Mouse (Mus musculus) hindbrain, embryonic 10.5 days (tissue): ENCODE data around the gene Nos1. TPM values are rescaled to one million over a fixed set of nuclear protein-coding genes. Genes with fewer than 3 reads are reported as not detected.
A peak's percentile ranks its signal among the peaks of the same experiment; 100 is the strongest.

ENCODE experiments used
- DNase-seq: peaks from one replicate; pipeline ENCODE4 v3.0.0-alpha.2; 2017; ENCODE audit warnings: low spot score
- H3K27ac ChIP-seq: fragments of 300-500 bp; sonication (generic); 2 replicates; pipeline ENCODE4 v1.5.1; 2016; ENCODE audit warnings: mild to moderate bottlenecking, moderate library complexity
- H3K27me3 ChIP-seq: fragments of 300-500 bp; sonication (generic); 2 replicates; pipeline ENCODE4 v1.6.1; 2016; ENCODE audit warnings: mild to moderate bottlenecking; ENCODE audit not compliant: poor library complexity, insufficient read depth, severe bottlenecking
- H3K36me3 ChIP-seq: fragments of 300-500 bp; sonication (generic); 2 replicates; pipeline ENCODE4 v1.6.1; 2016; ENCODE audit warnings: mild to moderate bottlenecking, moderate library complexity
- H3K4me1 ChIP-seq: fragments of 300-500 bp; sonication (generic); replicated peaks from 2 replicates; pipeline ENCODE4 v1.6.1; 2016; ENCODE audit warnings: mild to moderate bottlenecking
- H3K4me3 ChIP-seq: fragments of 300-500 bp; sonication (generic); 2 replicates; pipeline ENCODE4 v1.5.1; 2016; ENCODE audit warnings: mild to moderate bottlenecking, moderate library complexity
- H3K9me3 ChIP-seq: fragments of 300-500 bp; sonication (generic); 2 replicates; pipeline ENCODE4 v1.6.1; 2016; ENCODE audit warnings: mild to moderate bottlenecking, moderate library complexity
- WGBS: fragments of 180-500 bp; shearing (Covaris S2); methylation state at CpG from one replicate; pipeline ENCODE4 v1.1.7; 2016; 5-methylcytosine and 5-hydroxymethylcytosine counted together
- polyA plus RNA-seq: library from polyadenylated mRNA; unstranded; fragments of >200 nt; fragmentation: Nextera tagmentation; extraction: Ambion mirVana; gene quantifications from 2 replicates; pipeline ENCODE4 v1.2.1, GENCODE M21; 2016

Gene Nos1
- polyA plus RNA-seq, 1 experiment from 2014 or later, result 0.33 TPM

- Histone ChIP-seq H3K4me1 (no peaks in the 10 kb centered on the region; the same call in 1 of the 2 replicates), H3K36me3 (no peaks in the 10 kb centered on the region), H3K27me3 (no peaks in the 10 kb centered on the region), H3K27ac (no peak overlapping the region), H3K4me3 (no peak overlapping the region), H3K9me3 (no peaks in the 10 kb centered on the region)
- peak; percentile 36 for DNase-seq
- 46% methylated on average over 4 of the region's 4 CpGs for WGBS
Observed at GRCm38 (mm10) chr5:117946605-117947004, 165.8 kb downstream of the Nos1 start.

GRCm38 (mm10) chr5:117949393-117949792 lies 168.6 kb downstream of the Nos1 start:
- no peaks in the 10 kb centered on the region for H3K36me3 ChIP-seq
- no peaks in the 10 kb centered on the region for H3K9me3 ChIP-seq
- DNase-seq, result no peak
- H3K27ac ChIP-seq, result no peak overlapping the region
- H3K4me3 ChIP-seq, result no peak overlapping the region
- no peaks in the 10 kb centered on the region; the same call in 1 of the 2 replicates for H3K4me1 ChIP-seq
- no peaks in the 10 kb centered on the region for H3K27me3 ChIP-seq
- WGBS, result 77% methylated on average over 10 of the region's 10 CpGs

- WGBS, result 89% methylated on average over 12 of the region's 12 CpGs
- DNase-seq, result no peak
- H3K9me3 ChIP-seq, result no peaks in the 10 kb centered on the region
- H3K4me1 ChIP-seq, result no peaks in the 10 kb centered on the region; the same call in 1 of the 2 replicates
- no peak overlapping the region for H3K4me3 ChIP-seq
- no peak overlapping the region for H3K27ac ChIP-seq
- no peaks in the 10 kb centered on the region for H3K36me3 ChIP-seq
- H3K27me3 ChIP-seq, result no peaks in the 10 kb centered on the region
Observed at GRCm38 (mm10) chr5:117953893-117954292, 173.1 kb downstream of the Nos1 start.

GRCm38 (mm10) chr5:117954429-117954828 lies 173.6 kb downstream of the Nos1 start:
- Histone ChIP-seq H3K4me1 (no peaks in the 10 kb centered on the region; the same call in 1 of the 2 replicates), H3K27me3 (no peaks in the 10 kb centered on the region), H3K36me3 (no peaks in the 10 kb centered on the region), H3K4me3 (no peak overlapping the region), H3K9me3 (no peaks in the 10 kb centered on the region), H3K27ac (no peak overlapping the region)
- 83% methylated on average over 1 of the region's 1 CpGs for WGBS
- DNase-seq, result no peak

- H3K9me3 ChIP-seq, result no peaks in the 10 kb centered on the region
- peak; percentile 15 for DNase-seq
- H3K27ac ChIP-seq, result no peak overlapping the region
- no peaks in the 10 kb centered on the region for H3K4me1 ChIP-seq
- WGBS, result 38% methylated on average over 10 of the region's 10 CpGs
- no peaks in the 10 kb centered on the region for H3K27me3 ChIP-seq
- no peaks in the 10 kb centered on the region for H3K36me3 ChIP-seq
- no peak overlapping the region for H3K4me3 ChIP-seq
Observed at GRCm38 (mm10) chr5:117955675-117956420, 175.0 kb downstream of the Nos1 start.

GRCm38 (mm10) chr5:117964750-117965149 lies 183.9 kb downstream of the Nos1 start:
- DNase-seq, result no peak
- 62% methylated on average over 9 of the region's 9 CpGs for WGBS
- Histone ChIP-seq H3K27ac (no peak overlapping the region), H3K4me1 (peaks cover 4% of the 10 kb centered on the region), H3K4me3 (no peak overlapping the region), H3K9me3 (no peaks in the 10 kb centered on the region), H3K27me3 (0 out of 2 replicates have a peak, but pooled peaks cover 4% of the 10 kb centered on the region), H3K36me3 (no peaks in the 10 kb centered on the region)

GRCm38 (mm10) chr5:117966956-117967355 lies 186.1 kb downstream of the Nos1 start:
- no peak overlapping the region for H3K27ac ChIP-seq
- 0 out of 2 replicates have a peak, but pooled peaks cover 4% of the 10 kb centered on the region for H3K27me3 ChIP-seq
- no peaks in the 10 kb centered on the region for H3K9me3 ChIP-seq
- no peak for DNase-seq
- no peak overlapping the region for H3K4me3 ChIP-seq
- peaks cover 4% of the 10 kb centered on the region for H3K4me1 ChIP-seq
- H3K36me3 ChIP-seq, result no peaks in the 10 kb centered on the region
- 60% methylated on average over 9 of the region's 9 CpGs for WGBS

- Histone ChIP-seq H3K9me3 (no peaks in the 10 kb centered on the region), H3K4me1 (peaks cover 4% of the 10 kb centered on the region), H3K27me3 (0 out of 2 replicates have a peak, but pooled peaks cover 4% of the 10 kb centered on the region), H3K4me3 (no peak overlapping the region), H3K36me3 (no peaks in the 10 kb centered on the region), H3K27ac (no peak overlapping the region)
- DNase-seq, result no peak
- 75% methylated on average over 4 of the region's 4 CpGs for WGBS
Observed at GRCm38 (mm10) chr5:117967659-117968069, 186.8 kb downstream of the Nos1 start.

- Histone ChIP-seq H3K27me3 (no peaks in the 10 kb centered on the region), H3K9me3 (no peaks in the 10 kb centered on the region), H3K4me3 (no peak overlapping the region), H3K4me1 (peaks cover 4% of the 10 kb centered on the region), H3K27ac (no peak overlapping the region), H3K36me3 (no peaks in the 10 kb centered on the region)
- 89% methylated on average over 10 of the region's 10 CpGs for WGBS
- no peak for DNase-seq
Observed at GRCm38 (mm10) chr5:117969681-117970427, 189.0 kb downstream of the Nos1 start.

- no peaks in the 10 kb centered on the region for H3K9me3 ChIP-seq
- no peak for DNase-seq
- peaks cover 26% of the 10 kb centered on the region for H3K36me3 ChIP-seq
- H3K27me3 ChIP-seq, result no peaks in the 10 kb centered on the region
- H3K4me1 ChIP-seq, result peaks cover 28% of the 10 kb centered on the region
- H3K4me3 ChIP-seq, result peak overlapping the region; percentile 99
- H3K27ac ChIP-seq, result peak overlapping the region; percentile 99
- 24% methylated on average over 19 of the region's 19 CpGs for WGBS
Observed at GRCm38 (mm10) chr5:117976263-117976656, 195.4 kb downstream of the Nos1 start.

GRCm38 (mm10) chr5:117976657-117977500 lies 196.0 kb downstream of the Nos1 start, which contains the start of gene Fbxo21:
Gene Fbxo21, plus strand, starts transcription at chr5:117976730.
- DNase-seq, result peak; percentile 97
- Histone ChIP-seq H3K27ac (peak within 1 kb of the TSS; percentile 99), H3K36me3 (peaks cover 33% of the 10 kb centered on the region), H3K4me3 (peak within 1 kb of the TSS; percentile 99), H3K27me3 (no peaks in the 10 kb centered on the region), H3K9me3 (no peaks in the 10 kb centered on the region), H3K4me1 (peaks cover 28% of the 10 kb centered on the region)
- WGBS, result under 1% methylated on average over 88 of the region's 88 CpGs

GRCm38 (mm10) chr5:117977501-117978158 lies 196.8 kb downstream of the Nos1 start:
- H3K27ac ChIP-seq, result peak overlapping the region; percentile 99
- peak; percentile 32 for DNase-seq
- peaks cover 28% of the 10 kb centered on the region for H3K4me1 ChIP-seq
- WGBS, result 22% methylated on average over 30 of the region's 30 CpGs
- H3K36me3 ChIP-seq, result peaks cover 40% of the 10 kb centered on the region
- no peaks in the 10 kb centered on the region for H3K27me3 ChIP-seq
- H3K9me3 ChIP-seq, result no peaks in the 10 kb centered on the region
- peak overlapping the region; percentile 99 for H3K4me3 ChIP-seq
